Mouse (Mus musculus) forebrain, embryonic 11.5 days (tissue): ENCODE results near the gene Olfr749. TPM values are rescaled to one million over a fixed set of nuclear protein-coding genes. Genes with fewer than 3 reads are reported as not detected.

Experiments
- ATAC-seq: fragments of 200-750 bp; cut with Nextera tagmentation; replicated peaks from 2 replicates; pipeline ENCODE4 v1.8.0; 2017; ENCODE audit warnings: moderate TSS enrichment; ENCODE audit not compliant: low FRiP score
- DNase-seq: peaks from one replicate; pipeline ENCODE4 v3.0.0-alpha.2; 2017; ENCODE audit warnings: low spot score
- H3K27ac ChIP-seq: fragments of 300-500 bp; sonication (generic); 2 replicates; pipeline ENCODE4 v1.5.1; 2014; ENCODE audit warnings: low read depth, low read length
- H3K27me3 ChIP-seq: fragments of 300-500 bp; sonication (generic); 2 replicates; pipeline ENCODE4 v1.6.1; 2014; ENCODE audit warnings: mild to moderate bottlenecking, low read length, mixed read lengths; ENCODE audit not compliant: control insufficient read depth, insufficient read depth
- H3K36me3 ChIP-seq: fragments of 300-500 bp; sonication (generic); 2 replicates; pipeline ENCODE4 v1.6.1; 2014; ENCODE audit warnings: mild to moderate bottlenecking, low read length, moderate library complexity, mixed read lengths; ENCODE audit not compliant: control insufficient read depth, insufficient read depth
- H3K4me1 ChIP-seq: fragments of 300-500 bp; sonication (generic); replicated peaks from 2 replicates; pipeline ENCODE4 v1.6.1; 2014; ENCODE audit warnings: low read length, mixed read lengths; ENCODE audit not compliant: control insufficient read depth, insufficient read depth
- H3K4me2 ChIP-seq: fragments of 300-500 bp; sonication (generic); 2 replicates; pipeline ENCODE4 v1.6.1; 2014; ENCODE audit warnings: low read depth, mild to moderate bottlenecking, low read length, moderate library complexity, mixed read lengths; ENCODE audit not compliant: severe bottlenecking
- H3K4me3 ChIP-seq: fragments of 300-500 bp; sonication (generic); 2 replicates; pipeline ENCODE4 v1.5.1; 2014; ENCODE audit warnings: low read depth, low read length
- H3K9ac ChIP-seq: fragments of 300-500 bp; sonication (generic); 2 replicates; pipeline ENCODE4 v1.6.1; 2014; ENCODE audit warnings: low read length
- H3K9me3 ChIP-seq: fragments of 300-500 bp; sonication (generic); 2 replicates; pipeline ENCODE4 v1.6.1; 2016; ENCODE audit warnings: low read length, mixed read lengths; ENCODE audit not compliant: control insufficient read depth
- WGBS: fragments of 180-500 bp; shearing (Covaris S2); extraction: QIAGEN DNeasy Blood & Tissue Kit; methylation state at CpG from one replicate; pipeline ENCODE4 v1.1.7; 2014; 5-methylcytosine and 5-hydroxymethylcytosine counted together
- polyA plus RNA-seq: library from polyadenylated mRNA; unstranded; fragments of >200 nt; fragmentation: Nextera tagmentation; extraction: Ambion mirVana; gene quantifications from 2 replicates; pipeline ENCODE4 v1.2.1, GENCODE M21; 2014

The Olfr749 gene
- not detected in 2 replicates for polyA plus RNA-seq

DNA sequence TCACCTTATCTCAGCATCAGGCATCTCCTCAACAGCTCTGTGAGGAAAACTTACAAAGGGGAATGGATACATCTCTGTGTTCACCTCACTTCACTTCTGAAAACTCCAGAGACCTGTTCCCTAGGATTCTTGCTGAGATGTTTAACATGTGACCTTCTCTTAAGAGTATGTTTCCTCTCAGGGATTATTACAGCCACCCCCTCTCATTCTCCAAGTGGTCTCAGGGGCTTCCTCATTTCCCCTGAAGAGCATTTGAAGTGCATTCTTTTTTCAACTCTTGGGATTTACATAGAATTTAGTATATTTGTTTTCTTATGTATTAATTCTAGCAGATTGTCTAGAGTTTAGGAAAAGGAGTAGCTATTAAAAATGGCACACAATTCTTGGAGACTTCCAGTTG lies at the start of gene Olfr749:
Olfr749 (minus strand) TSS at position 101 of the 400 bp plus-strand sequence.
- no peaks in the 10 kb centered on the region for H3K27me3 ChIP-seq
- H3K9me3 ChIP-seq: no peaks in the 10 kb centered on the region
- H3K36me3 ChIP-seq: no peaks in the 10 kb centered on the region
- no peak within 1 kb of the TSS for H3K4me2 ChIP-seq
- no peaks in the 10 kb centered on the region for H3K4me1 ChIP-seq
- H3K4me3 ChIP-seq: no peak within 1 kb of the TSS
- no peak for DNase-seq
- no peak within 1 kb of the TSS for H3K9ac ChIP-seq
- no peak for ATAC-seq
- H3K27ac ChIP-seq: no peak within 1 kb of the TSS

- no peak overlapping the region for H3K4me3 ChIP-seq
- no peaks in the 10 kb centered on the region for H3K9me3 ChIP-seq
- no peaks in the 10 kb centered on the region for H3K4me1 ChIP-seq
- no peak overlapping the region for H3K4me2 ChIP-seq
- DNase-seq (no peak), ATAC-seq (no peak)
- no peak overlapping the region for H3K9ac ChIP-seq
- no peaks in the 10 kb centered on the region for H3K27me3 ChIP-seq
- no peak overlapping the region for H3K27ac ChIP-seq
- H3K36me3 ChIP-seq: no peaks in the 10 kb centered on the region
- WGBS: 15% methylated on average over 2 of the region's 2 CpGs
These were observed 43.3 kb upstream of the Olfr749 start for GRCm38 (mm10) chr14:50788157-50788556.

DNA sequence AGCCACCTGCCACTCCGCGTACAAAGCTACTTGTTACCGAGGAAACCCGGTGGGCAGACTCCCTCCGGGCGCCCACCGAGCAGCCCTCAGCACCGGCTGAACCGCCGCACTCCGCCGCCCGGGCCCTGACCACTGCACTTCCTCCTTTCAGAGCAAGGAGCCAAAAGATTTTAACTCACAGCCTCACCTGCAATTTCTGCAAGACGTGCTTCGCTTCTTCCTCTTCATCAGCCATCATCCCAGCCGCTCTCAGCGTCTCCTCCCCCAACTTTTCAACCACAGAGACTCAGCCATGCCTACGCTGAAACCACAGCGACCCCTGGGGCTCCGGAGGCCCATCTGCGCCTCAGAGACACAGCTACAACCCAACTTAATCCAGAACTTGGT lies 40.4 kb upstream of the Olfr749 start, which contains the start of gene Ttc5:
Ttc5 (minus strand) TSS at position 269 of the 387 bp plus-strand sequence.
- Histone ChIP-seq H3K4me3 (peak within 1 kb of the TSS; percentile 70), H3K9ac (peak within 1 kb of the TSS; percentile 85), H3K36me3 (peaks cover 7% of the 10 kb centered on the region; the same call in 1 of the 2 replicates), H3K27me3 (no peaks in the 10 kb centered on the region), H3K9me3 (no peaks in the 10 kb centered on the region), H3K4me1 (no peaks in the 10 kb centered on the region), H3K27ac (no peak within 1 kb of the TSS), H3K4me2 (peak within 1 kb of the TSS; percentile 53)
- DNase-seq (peak; percentile 95), ATAC-seq (peak; percentile 92)
- WGBS: under 1% methylated on average over 21 of the region's 21 CpGs

DNA sequence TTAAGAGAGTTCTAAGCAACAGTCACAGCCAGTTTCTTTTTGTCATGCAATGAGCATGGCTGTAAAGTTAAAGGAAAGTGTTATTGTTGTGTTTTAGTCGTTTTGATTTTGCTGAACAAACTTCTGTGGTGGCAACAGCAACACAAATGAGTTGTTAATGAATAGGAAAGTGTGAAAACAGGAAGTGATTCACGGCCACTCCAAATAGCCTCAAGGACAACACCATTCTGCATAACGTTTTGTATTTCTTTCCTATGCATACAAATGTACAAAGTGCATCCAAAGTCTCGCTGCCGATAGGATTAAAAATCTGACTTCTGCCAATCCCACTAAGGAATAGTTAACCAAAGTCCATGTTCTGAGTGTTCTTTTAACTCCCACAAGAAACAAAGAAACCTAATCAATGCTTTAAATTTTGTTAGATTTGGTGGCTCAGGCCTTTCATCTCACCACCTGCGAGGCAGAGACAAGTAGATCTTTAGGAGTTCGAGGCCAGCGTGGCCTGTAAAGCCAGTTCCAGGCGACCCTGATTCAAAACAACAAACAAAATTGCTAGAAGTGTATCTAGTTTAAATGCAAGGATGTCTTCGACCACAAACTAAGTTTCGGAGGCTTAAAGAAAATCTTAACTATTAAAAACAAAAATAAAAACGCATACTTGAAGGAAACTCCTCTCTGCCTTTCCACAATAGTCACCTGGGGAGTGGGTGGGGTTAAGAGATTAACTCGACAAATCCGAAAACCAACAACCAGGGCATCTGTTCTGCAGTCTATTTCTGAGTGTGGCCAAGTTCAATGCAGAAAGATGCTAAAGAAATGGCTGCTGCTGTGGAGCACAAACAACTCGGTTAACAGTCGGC lies 39.7 kb upstream of the Olfr749 start:
- Histone ChIP-seq H3K4me2 (peak overlapping the region; percentile 53), H3K4me1 (no peaks in the 10 kb centered on the region), H3K4me3 (peak overlapping the region; percentile 70), H3K27ac (no peak overlapping the region), H3K9me3 (no peaks in the 10 kb centered on the region), H3K9ac (peak overlapping the region; percentile 85), H3K36me3 (peaks cover 7% of the 10 kb centered on the region; the same call in 1 of the 2 replicates), H3K27me3 (no peaks in the 10 kb centered on the region)
- ATAC-seq: no peak
- no peak for DNase-seq
- 32% methylated on average over 16 of the region's 16 CpGs for WGBS

GRCm38 (mm10) chr14:50782166-50782565 lies 37.3 kb upstream of the Olfr749 start:
- ATAC-seq: no peak

GRCm38 (mm10) chr14:50771342-50771741 lies 26.4 kb upstream of the Olfr749 start:
- Histone ChIP-seq H3K27ac (no peak overlapping the region), H3K4me3 (no peak overlapping the region), H3K27me3 (no peaks in the 10 kb centered on the region), H3K9me3 (no peaks in the 10 kb centered on the region), H3K9ac (no peak overlapping the region), H3K4me1 (no peaks in the 10 kb centered on the region), H3K36me3 (peaks cover 8% of the 10 kb centered on the region), H3K4me2 (no peak overlapping the region)
- DNase-seq: no peak
- 91% methylated on average over 2 of the region's 2 CpGs for WGBS
- ATAC-seq: no peak

More at GRCm38 (mm10) chr14:50782166-50782565, 37.3 kb upstream of the Olfr749 start:
- Histone ChIP-seq H3K4me2 (no peak overlapping the region), H3K27ac (no peak overlapping the region), H3K4me1 (no peaks in the 10 kb centered on the region), H3K36me3 (peaks cover 7% of the 10 kb centered on the region; the same call in 1 of the 2 replicates), H3K9ac (no peak overlapping the region), H3K9me3 (no peaks in the 10 kb centered on the region), H3K27me3 (no peaks in the 10 kb centered on the region), H3K4me3 (no peak overlapping the region)
- WGBS: 87% methylated on average over 3 of the region's 3 CpGs
- no peak for DNase-seq

- H3K27ac ChIP-seq: no peak overlapping the region
- peaks cover 4% of the 10 kb centered on the region; the same call in 1 of the 2 replicates for H3K36me3 ChIP-seq
- no peaks in the 10 kb centered on the region for H3K4me1 ChIP-seq
- H3K9ac ChIP-seq: no peak overlapping the region
- no peaks in the 10 kb centered on the region for H3K27me3 ChIP-seq
- DNase-seq: no peak
- H3K4me3 ChIP-seq: no peak overlapping the region
- no peak overlapping the region for H3K4me2 ChIP-seq
- 95% methylated on average over 6 of the region's 6 CpGs for WGBS
- ATAC-seq: no peak
- H3K9me3 ChIP-seq: no peaks in the 10 kb centered on the region
These were observed 20.8 kb upstream of the Olfr749 start for GRCm38 (mm10) chr14:50765736-50766135.

DNA sequence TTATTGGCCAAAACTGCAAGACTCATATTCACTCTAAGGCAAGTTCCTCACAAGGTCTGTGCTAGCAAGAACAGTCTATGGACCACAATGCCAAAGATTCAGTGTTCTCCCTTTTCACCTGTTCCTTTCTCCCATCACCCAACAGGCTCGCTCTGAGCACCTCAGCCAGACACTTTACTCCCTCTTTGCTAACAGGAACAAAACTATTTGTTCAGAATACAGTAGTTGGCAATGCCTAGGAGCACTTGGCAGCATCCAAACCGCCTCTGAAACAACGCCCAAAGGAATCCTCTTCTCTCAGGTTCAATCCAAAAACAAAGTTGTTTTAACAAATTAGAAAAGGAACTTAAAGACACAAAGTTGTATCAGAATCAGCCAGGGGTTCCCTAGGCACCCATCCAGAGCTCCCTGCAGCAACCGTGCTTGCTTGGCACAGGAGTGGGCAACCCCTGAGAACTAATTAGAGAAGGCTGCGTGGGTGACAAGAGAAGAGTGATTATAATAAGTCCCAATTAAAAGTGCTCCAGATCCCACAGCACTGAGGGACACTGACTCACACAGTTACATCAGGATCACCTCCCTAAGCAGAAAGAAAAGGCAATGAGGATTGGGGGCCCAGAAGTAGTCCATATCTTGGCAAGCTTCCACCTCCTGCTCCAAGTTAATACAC lies 13.7 kb upstream of the Olfr749 start:
- Histone ChIP-seq H3K9ac (no peak overlapping the region), H3K27ac (no peak overlapping the region), H3K4me3 (no peak overlapping the region), H3K4me1 (no peaks in the 10 kb centered on the region), H3K4me2 (no peak overlapping the region), H3K9me3 (no peaks in the 10 kb centered on the region), H3K36me3 (no peaks in the 10 kb centered on the region), H3K27me3 (no peaks in the 10 kb centered on the region)
- 77% methylated on average over 5 of the region's 5 CpGs for WGBS
- DNase-seq (no peak), ATAC-seq (no peak)
